Mouse (Mus musculus) embryonic facial prominence, embryonic 15.5 days (tissue): ENCODE results near the gene Tnp2. TPM values are rescaled to one million over a fixed set of nuclear protein-coding genes. Genes with fewer than 3 reads are reported as not detected.
"Not testable (repeated sequence)": the region's sequence is repeated elsewhere in the genome, so short reads cannot be mapped to it uniquely, and the experiment has no call there.

Source experiments
- ATAC-seq: fragments of 200-750 bp; cut with Nextera tagmentation; 2 replicates; pipeline ENCODE4 v1.8.0; 2017; ENCODE audit warnings: low read depth, moderate TSS enrichment; ENCODE audit not compliant: insufficient number of reproducible peaks, low FRiP score, low TSS enrichment
- H3K27ac ChIP-seq: fragments of 300-500 bp; sonication (generic); replicated peaks from 2 replicates; pipeline ENCODE4 v1.5.1; 2015; ENCODE audit warnings: mild to moderate bottlenecking, inconsistent platforms
- H3K27me3 ChIP-seq: fragments of 300-500 bp; sonication (generic); 2 replicates; pipeline ENCODE4 v1.6.1; 2015; ENCODE audit warnings: inconsistent platforms
- H3K36me3 ChIP-seq: fragments of 300-500 bp; sonication (generic); 2 replicates; pipeline ENCODE4 v1.6.1; 2015; ENCODE audit warnings: mild to moderate bottlenecking, inconsistent platforms
- H3K4me1 ChIP-seq: fragments of 300-500 bp; sonication (generic); 2 replicates; pipeline ENCODE4 v1.6.1; 2015; ENCODE audit warnings: inconsistent platforms
- H3K4me2 ChIP-seq: fragments of 300-500 bp; sonication (generic); replicated peaks from 2 replicates; pipeline ENCODE4 v1.6.1; 2015; ENCODE audit warnings: mild to moderate bottlenecking, inconsistent platforms
- H3K4me3 ChIP-seq: fragments of 300-500 bp; sonication (generic); replicated peaks from 2 replicates; pipeline ENCODE4 v1.5.1; 2015; ENCODE audit warnings: mild to moderate bottlenecking, inconsistent platforms
- H3K9ac ChIP-seq: fragments of 300-500 bp; sonication (generic); 2 replicates; pipeline ENCODE4 v1.6.1; 2015; ENCODE audit warnings: inconsistent platforms
- H3K9me3 ChIP-seq: fragments of 300-500 bp; sonication (generic); replicated peaks from 2 replicates; pipeline ENCODE4 v1.6.1; 2016; ENCODE audit warnings: inconsistent platforms
- WGBS: fragments of 180-500 bp; shearing (Covaris S2); methylation state at CpG from one replicate; pipeline ENCODE4 v1.1.7; 2015; 5-methylcytosine and 5-hydroxymethylcytosine counted together
- polyA plus RNA-seq: library from polyadenylated mRNA; unstranded; fragments of >200 nt; fragmentation: Nextera tagmentation; extraction: Ambion mirVana; gene quantifications from 2 replicates; pipeline ENCODE4 v1.2.1, GENCODE M21; 2015

Tnp2 gene
- polyA plus RNA-seq, 1 experiment from 2014 or later, result not detected

- 45% methylated on average over 4 of the region's 4 CpGs for WGBS
- H3K4me2 ChIP-seq, result no peak overlapping the region
- H3K9me3 ChIP-seq, result no peaks in the 10 kb centered on the region
- H3K27ac ChIP-seq, result no peak overlapping the region
- no peaks in the 10 kb centered on the region for H3K27me3 ChIP-seq
- no peak for ATAC-seq
- H3K4me3 ChIP-seq, result no peak overlapping the region
- 0 out of 2 replicates have a peak, but pooled peaks cover 7% of the 10 kb centered on the region for H3K4me1 ChIP-seq
- no peaks in the 10 kb centered on the region for H3K36me3 ChIP-seq
- H3K9ac ChIP-seq, result no peak overlapping the region
These were observed 32.9 kb upstream of the Tnp2 start for GRCm38 (mm10) chr16:10821387-10821786.

DNA sequence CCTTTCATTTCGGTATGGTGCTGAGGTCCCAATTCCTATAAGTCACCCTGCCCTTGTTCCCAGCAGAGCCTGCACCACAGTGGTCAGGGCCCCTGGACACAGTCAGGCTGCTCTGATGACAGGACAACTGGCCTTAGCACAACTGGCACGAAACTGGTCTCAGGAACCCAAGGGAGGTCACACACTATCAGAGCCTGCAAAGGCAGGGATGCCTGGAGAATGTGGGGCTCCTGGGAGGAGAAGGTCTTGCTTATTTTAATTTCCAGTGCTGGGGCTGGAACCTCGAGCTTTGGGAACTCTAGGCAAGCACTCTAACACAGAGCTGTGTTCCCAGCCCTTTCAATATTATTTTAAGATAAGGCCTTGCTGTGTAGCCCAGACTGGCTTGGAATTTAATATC lies 31.5 kb upstream of the Tnp2 start:
- Histone ChIP-seq H3K4me1 (no peaks in the 10 kb centered on the region), H3K9ac (no peak overlapping the region), H3K27ac (no peak overlapping the region), H3K9me3 (no peaks in the 10 kb centered on the region), H3K4me3 (no peak overlapping the region), H3K36me3 (no peaks in the 10 kb centered on the region), H3K27me3 (no peaks in the 10 kb centered on the region), H3K4me2 (no peak overlapping the region)
- WGBS, result 61% methylated on average over 3 of the region's 3 CpGs
- no peak for ATAC-seq

- Histone ChIP-seq H3K4me2 (no peak overlapping the region), H3K9ac (no peak overlapping the region), H3K4me3 (no peak overlapping the region), H3K9me3 (no peaks in the 10 kb centered on the region), H3K4me1 (no peaks in the 10 kb centered on the region), H3K27me3 (no peaks in the 10 kb centered on the region), H3K36me3 (no peaks in the 10 kb centered on the region), H3K27ac (no peak overlapping the region)
- ATAC-seq, result no peak
- 85% methylated on average over 4 of the region's 4 CpGs for WGBS
These were observed 30.2 kb upstream of the Tnp2 start for GRCm38 (mm10) chr16:10818579-10819135.

GRCm38 (mm10) chr16:10814864-10815263 lies 26.4 kb upstream of the Tnp2 start:
- no peak; the same call in 1 of the 2 replicates for ATAC-seq
- Histone ChIP-seq H3K4me2 (no peak overlapping the region), H3K9ac (no peak overlapping the region), H3K27ac (no peak overlapping the region), H3K4me1 (no peaks in the 10 kb centered on the region), H3K4me3 (no peak overlapping the region), H3K9me3 (no peaks in the 10 kb centered on the region), H3K27me3 (no peaks in the 10 kb centered on the region; the same call in 1 of the 2 replicates), H3K36me3 (no peaks in the 10 kb centered on the region)
- 70% methylated on average over 4 of the region's 4 CpGs for WGBS

- no peaks in the 10 kb centered on the region; the same call in 1 of the 2 replicates for H3K27me3 ChIP-seq
- no peak overlapping the region for H3K4me3 ChIP-seq
- ATAC-seq, result no peak
- WGBS, result 70% methylated on average over 4 of the region's 4 CpGs
- H3K4me1 ChIP-seq, result no peaks in the 10 kb centered on the region
- H3K9ac ChIP-seq, result no peak overlapping the region
- no peaks in the 10 kb centered on the region for H3K9me3 ChIP-seq
- H3K27ac ChIP-seq, result no peak overlapping the region
- no peaks in the 10 kb centered on the region for H3K36me3 ChIP-seq
- H3K4me2 ChIP-seq, result no peak overlapping the region
These were observed 25.3 kb upstream of the Tnp2 start for GRCm38 (mm10) chr16:10813726-10814125.

DNA sequence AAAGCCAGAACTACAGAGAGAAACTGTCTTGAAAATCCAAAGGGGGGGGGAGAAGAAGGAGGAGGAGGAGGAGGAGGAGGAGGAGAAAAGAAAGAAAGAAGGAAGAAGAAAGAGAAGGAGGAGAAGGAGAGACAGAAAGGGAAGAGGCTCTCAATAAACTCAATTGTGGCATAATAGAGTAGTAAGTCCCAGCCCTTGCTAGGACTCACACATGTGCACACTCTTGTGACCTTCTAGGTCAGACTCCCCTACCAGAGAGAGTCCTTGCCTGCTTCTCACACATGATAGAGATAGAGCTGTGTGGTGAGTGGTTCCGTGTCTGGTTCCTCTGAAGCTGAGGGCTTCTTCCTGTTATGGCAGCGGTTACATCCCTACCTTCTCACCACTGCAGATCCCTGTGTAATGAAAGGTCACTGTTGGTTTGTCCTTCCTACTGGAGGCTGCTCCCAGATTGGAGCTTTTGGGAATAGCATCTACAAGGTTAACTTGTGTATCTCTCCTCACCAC lies 24.5 kb upstream of the Tnp2 start, which contains the start of gene Gm11172:
TSS of gene Gm11172 (plus strand) at position 51 of the 507 bp plus-strand sequence.
- H3K36me3 ChIP-seq, result no peaks in the 10 kb centered on the region
- no peaks in the 10 kb centered on the region for H3K4me1 ChIP-seq
- no peak for ATAC-seq
- H3K9ac ChIP-seq, result no peak within 1 kb of the TSS
- H3K27ac ChIP-seq, result no peak within 1 kb of the TSS
- 93% methylated on average over 2 of the region's 2 CpGs for WGBS
- H3K4me3 ChIP-seq, result no peak within 1 kb of the TSS
- no peaks in the 10 kb centered on the region; the same call in 1 of the 2 replicates for H3K27me3 ChIP-seq
- no peak within 1 kb of the TSS for H3K4me2 ChIP-seq
- no peaks in the 10 kb centered on the region for H3K9me3 ChIP-seq

GRCm38 (mm10) chr16:10810376-10810775 lies 21.9 kb upstream of the Tnp2 start:
- H3K27me3 ChIP-seq, result no peaks in the 10 kb centered on the region; the same call in 1 of the 2 replicates
- WGBS, result 83% methylated on average over 1 of the region's 1 CpGs
- no peak overlapping the region for H3K9ac ChIP-seq
- H3K4me3 ChIP-seq, result no peak overlapping the region
- H3K36me3 ChIP-seq, result no peaks in the 10 kb centered on the region
- ATAC-seq, result no peak
- no peaks in the 10 kb centered on the region for H3K9me3 ChIP-seq
- no peaks in the 10 kb centered on the region for H3K4me1 ChIP-seq
- no peak overlapping the region for H3K27ac ChIP-seq
- H3K4me2 ChIP-seq, result no peak overlapping the region

- H3K27ac ChIP-seq, result no peak within 1 kb of the TSS
- WGBS, result 67% methylated on average over 10 of the region's 10 CpGs
- no peak within 1 kb of the TSS for H3K9ac ChIP-seq
These were observed 17.5 kb upstream of the Tnp2 start, which contains the start of gene Prm1 for GRCm38 (mm10) chr16:10805789-10806527. Prm1 (minus strand) TSS chr16:10805839.

DNA sequence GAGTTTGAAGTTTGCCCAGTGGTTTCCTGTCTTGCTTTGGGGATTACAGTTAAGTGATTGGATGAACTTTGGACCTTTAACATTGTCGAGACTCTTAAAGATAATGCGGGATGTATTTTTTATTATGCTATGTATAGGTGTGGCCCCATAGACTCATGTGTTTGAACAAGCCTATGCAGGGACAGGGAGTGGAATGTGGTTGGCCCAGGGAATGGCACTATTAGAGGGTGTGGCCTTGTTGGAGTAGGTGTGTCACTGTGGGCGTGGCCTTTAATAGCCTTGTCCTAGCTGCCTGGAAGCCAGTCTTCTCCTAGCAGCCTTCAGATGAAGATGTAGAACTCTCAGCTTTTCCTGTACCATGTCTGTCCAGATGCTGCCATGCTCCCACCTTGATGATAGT lies 14.0 kb upstream of the Tnp2 start:
- H3K4me3 ChIP-seq, H3K27ac ChIP-seq, H3K9ac ChIP-seq, H3K36me3 ChIP-seq, H3K27me3 ChIP-seq, H3K9me3 ChIP-seq, ATAC-seq, H3K4me1 ChIP-seq, H3K4me2 ChIP-seq: not testable (repeated sequence)
- WGBS, result 70% methylated on average over 3 of the region's 3 CpGs

More at GRCm38 (mm10) chr16:10805789-10806527, 17.5 kb upstream of the Tnp2 start, which contains the start of gene Prm1:
- Histone ChIP-seq H3K27me3 (no peaks in the 10 kb centered on the region; the same call in 1 of the 2 replicates), H3K9me3 (no peaks in the 10 kb centered on the region), H3K4me2 (no peak within 1 kb of the TSS), H3K4me1 (no peaks in the 10 kb centered on the region), H3K36me3 (no peaks in the 10 kb centered on the region), H3K4me3 (no peak within 1 kb of the TSS)
- ATAC-seq, result no peak

DNA sequence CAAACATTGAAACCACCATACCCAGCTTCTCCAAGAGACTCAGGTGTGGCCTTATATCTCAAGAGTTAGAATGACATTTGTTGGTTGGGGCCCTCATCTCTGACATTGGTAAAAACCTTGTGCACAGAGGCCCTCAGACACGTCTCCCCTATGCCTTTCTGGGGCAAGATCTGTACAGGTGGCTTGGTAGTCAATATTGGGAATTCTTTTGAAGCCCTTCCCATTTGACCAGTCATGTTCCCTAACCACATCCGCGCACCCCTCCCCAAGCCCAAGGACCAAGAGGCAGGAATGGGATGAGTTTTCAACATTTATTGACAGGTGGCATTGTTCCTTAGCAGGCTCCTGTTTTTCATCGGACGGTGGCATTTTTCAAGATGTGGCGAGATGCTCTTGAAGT lies 7.6 kb upstream of the Tnp2 start, which contains the start of gene Prm2:
TSS of gene Prm2 (minus strand) at position 101 of the 400 bp plus-strand sequence.
- 70% methylated on average over 6 of the region's 6 CpGs for WGBS
- H3K27me3 ChIP-seq, result peaks cover 23% of the 10 kb centered on the region; the same call in 1 of the 2 replicates
- H3K4me1 ChIP-seq, result no peaks in the 10 kb centered on the region
- no peak within 1 kb of the TSS for H3K4me2 ChIP-seq
- H3K4me3 ChIP-seq, result no peak within 1 kb of the TSS
- no peaks in the 10 kb centered on the region; the same call in 1 of the 2 replicates for H3K36me3 ChIP-seq
- no peak within 1 kb of the TSS for H3K9ac ChIP-seq
- no peaks in the 10 kb centered on the region for H3K9me3 ChIP-seq
- H3K27ac ChIP-seq, result no peak within 1 kb of the TSS
- ATAC-seq, result no peak

- no peaks in the 10 kb centered on the region for H3K9me3 ChIP-seq
- H3K9ac ChIP-seq, result no peak within 1 kb of the TSS
- no peak within 1 kb of the TSS for H3K4me2 ChIP-seq
- peaks cover 19% of the 10 kb centered on the region for H3K4me1 ChIP-seq
- peaks cover 9% of the 10 kb centered on the region; the same call in 1 of the 2 replicates for H3K27me3 ChIP-seq
- no peak within 1 kb of the TSS for H3K4me3 ChIP-seq
- ATAC-seq, result no peak
- no peak within 1 kb of the TSS for H3K27ac ChIP-seq
- 71% methylated on average over 9 of the region's 9 CpGs for WGBS
- H3K36me3 ChIP-seq, result no peaks in the 10 kb centered on the region
These were observed 2.2 kb upstream of the Tnp2 start, which contains the start of gene Prm3 for GRCm38 (mm10) chr16:10790702-10791101. Prm3 (minus strand) TSS chr16:10790914.
